Mouse (Mus musculus) brown adipose tissue, adult 24 weeks (tissue): ENCODE data around the gene Lrrk2. TPM values are rescaled to one million over a fixed set of nuclear protein-coding genes. Genes with fewer than 3 reads are reported as not detected.
"Not testable (repeated sequence)": the region's sequence is repeated elsewhere in the genome, so short reads cannot be mapped to it uniquely, and the experiment has no call there.

Experiments
- H3K27ac ChIP-seq: fragments of 200-500 bp; replicated peaks from 2 replicates; pipeline ENCODE4 v1.5.1; 2012; ENCODE audit warnings: low read depth, mild to moderate bottlenecking, low read length
- H3K4me1 ChIP-seq: fragments of 200-500 bp; 2 replicates; pipeline ENCODE4 v1.6.1; 2012; ENCODE audit warnings: low read length, mixed read lengths; ENCODE audit not compliant: control insufficient read depth, insufficient read depth, insufficient read length
- H3K4me3 ChIP-seq: fragments of 200-500 bp; 2 replicates; pipeline ENCODE4 v1.5.1; 2012; ENCODE audit warnings: low read depth, mild to moderate bottlenecking, low read length, moderate library complexity; ENCODE audit not compliant: insufficient read depth
- polyA plus RNA-seq: library from polyadenylated mRNA; stranded (reverse); fragments of >200 nt; gene quantifications from 2 replicates; pipeline ENCODE4 v1.2.4, GENCODE M21; 2012; ENCODE audit not compliant: missing spikeins, insufficient read depth, insufficient read length

Lrrk2 gene
- polyA plus RNA-seq, 1 experiment = 4.2 TPM

GRCm38 (mm10) chr15:91864130-91864529, 191.2 kb downstream of the Lrrk2 start:
- not testable (repeated sequence) for H3K27ac ChIP-seq, H3K4me3 ChIP-seq, H3K4me1 ChIP-seq

Other genes with a start within 250 kb of the Lrrk2 start
- gene Slc2a13, start 99.9 kb upstream of the Lrrk2 start, polyA plus RNA-seq = 0.32 and 0.75 TPM in 2 replicates
- not detected in 2 replicates for gene Smgc, start 165.1 kb downstream of the Lrrk2 start, polyA plus RNA-seq